Mouse (Mus musculus) kidney, adult 2 months (tissue): Measurements from ENCODE around the gene Dok7.

Experiments
- CTCF ChIP-seq: fragments of 200-500 bp; conservative IDR thresholded peaks from 2 replicates; pipeline ENCODE4 v1.5.1; 2011; ENCODE audit warnings: low read depth, mild to moderate bottlenecking, control low read depth, low read length, moderate library complexity, mixed read lengths; ENCODE audit not compliant: insufficient read depth, insufficient read length
- POLR2A ChIP-seq: fragments of 200-500 bp; IDR thresholded peaks from one replicate; pipeline ENCODE4 v1.6.1; 2011; ENCODE audit warnings: low read depth, low read length, control low read depth

GRCm38 (mm10) chr5:35020410-35021241 is 35.9 kb upstream of the Dok7 start:
- TF ChIP-seq POLR2A (no peak), CTCF (no peak)
